Mouse (Mus musculus) liver, embryonic 15.5 days (tissue): ENCODE results near the gene Pcnx3. TPM values are rescaled to one million over a fixed set of nuclear protein-coding genes. Genes with fewer than 3 reads are reported as not detected.
"Not testable (repeated sequence)": the region's sequence is repeated elsewhere in the genome, so short reads cannot be mapped to it uniquely, and the experiment has no call there.

Source experiments
- ATAC-seq: fragments of 200-750 bp; cut with Nextera tagmentation; 2 replicates; pipeline ENCODE4 v1.8.0; 2017; ENCODE audit warnings: moderate number of reproducible peaks, mild to moderate bottlenecking, moderate library complexity; ENCODE audit not compliant: insufficient read depth
- H3K27ac ChIP-seq: fragments of 300-500 bp; sonication (generic); replicated peaks from 2 replicates; pipeline ENCODE4 v1.5.1; 2015; ENCODE audit warnings: mild to moderate bottlenecking, inconsistent platforms
- H3K27me3 ChIP-seq: fragments of 300-500 bp; sonication (generic); 2 replicates; pipeline ENCODE4 v1.6.1; 2015; ENCODE audit warnings: mild to moderate bottlenecking, inconsistent platforms
- H3K36me3 ChIP-seq: fragments of 300-500 bp; sonication (generic); replicated peaks from 2 replicates; pipeline ENCODE4 v1.6.1; 2015; ENCODE audit warnings: moderate library complexity, mild to moderate bottlenecking, inconsistent platforms
- H3K4me1 ChIP-seq: fragments of 300-500 bp; sonication (generic); replicated peaks from 2 replicates; pipeline ENCODE4 v1.6.1; 2015; ENCODE audit warnings: inconsistent platforms
- H3K4me2 ChIP-seq: fragments of 300-500 bp; sonication (generic); 2 replicates; pipeline ENCODE4 v1.6.1; 2015; ENCODE audit warnings: moderate library complexity, mild to moderate bottlenecking, inconsistent platforms
- H3K4me3 ChIP-seq: fragments of 300-500 bp; sonication (generic); replicated peaks from 2 replicates; pipeline ENCODE4 v1.5.1; 2015; ENCODE audit warnings: mild to moderate bottlenecking, inconsistent platforms
- H3K9ac ChIP-seq: fragments of 300-500 bp; sonication (generic); 2 replicates; pipeline ENCODE4 v1.6.1; 2015; ENCODE audit warnings: moderate library complexity, mild to moderate bottlenecking, inconsistent platforms
- H3K9me3 ChIP-seq: fragments of 300-500 bp; sonication (generic); replicated peaks from 2 replicates; pipeline ENCODE4 v1.6.1; 2016; ENCODE audit warnings: inconsistent platforms
- WGBS: fragments of 180-500 bp; shearing (Covaris S2); methylation state at CpG from one replicate; pipeline ENCODE4 v1.1.7; 2015; ENCODE audit warnings: mixed read lengths; ENCODE audit not compliant: insufficient replicate concordance; 5-methylcytosine and 5-hydroxymethylcytosine counted together
- polyA plus RNA-seq: library from polyadenylated mRNA; unstranded; fragments of >200 nt; fragmentation: Nextera tagmentation; extraction: Ambion mirVana; gene quantifications from 2 replicates; pipeline ENCODE4 v1.2.1, GENCODE M21; 2015

Pcnx3 gene
- polyA plus RNA-seq, 1 experiment from 2014 or later = 9.2 TPM

DNA sequence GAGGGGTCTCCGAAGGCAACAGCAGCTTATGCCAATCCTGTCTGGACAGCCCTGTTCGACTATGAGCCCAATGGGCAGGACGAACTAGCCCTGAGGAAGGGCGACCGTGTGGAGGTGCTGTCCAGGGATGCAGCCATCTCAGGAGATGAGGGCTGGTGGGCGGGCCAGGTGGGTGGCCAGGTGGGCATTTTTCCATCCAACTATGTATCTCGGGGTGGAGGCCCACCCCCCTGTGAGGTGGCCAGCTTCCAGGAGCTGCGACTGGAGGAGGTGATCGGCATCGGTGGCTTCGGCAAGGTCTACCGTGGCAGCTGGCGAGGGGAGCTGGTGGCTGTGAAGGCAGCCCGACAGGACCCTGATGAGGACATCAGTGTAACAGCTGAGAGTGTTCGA is 1.6 kb upstream of the Pcnx3 start:
- Histone ChIP-seq H3K4me2 (peak overlapping the region; percentile 99), H3K4me3 (peak overlapping the region; percentile 84), H3K9ac (peak overlapping the region; percentile 90), H3K4me1 (peaks cover 78% of the 10 kb centered on the region), H3K36me3 (peaks cover 61% of the 10 kb centered on the region), H3K27ac (peak overlapping the region; percentile 95), H3K27me3 (no peaks in the 10 kb centered on the region), H3K9me3 (no peaks in the 10 kb centered on the region)
- WGBS = 41% methylated on average over 15 of the region's 15 CpGs
- ATAC-seq = no peak

DNA sequence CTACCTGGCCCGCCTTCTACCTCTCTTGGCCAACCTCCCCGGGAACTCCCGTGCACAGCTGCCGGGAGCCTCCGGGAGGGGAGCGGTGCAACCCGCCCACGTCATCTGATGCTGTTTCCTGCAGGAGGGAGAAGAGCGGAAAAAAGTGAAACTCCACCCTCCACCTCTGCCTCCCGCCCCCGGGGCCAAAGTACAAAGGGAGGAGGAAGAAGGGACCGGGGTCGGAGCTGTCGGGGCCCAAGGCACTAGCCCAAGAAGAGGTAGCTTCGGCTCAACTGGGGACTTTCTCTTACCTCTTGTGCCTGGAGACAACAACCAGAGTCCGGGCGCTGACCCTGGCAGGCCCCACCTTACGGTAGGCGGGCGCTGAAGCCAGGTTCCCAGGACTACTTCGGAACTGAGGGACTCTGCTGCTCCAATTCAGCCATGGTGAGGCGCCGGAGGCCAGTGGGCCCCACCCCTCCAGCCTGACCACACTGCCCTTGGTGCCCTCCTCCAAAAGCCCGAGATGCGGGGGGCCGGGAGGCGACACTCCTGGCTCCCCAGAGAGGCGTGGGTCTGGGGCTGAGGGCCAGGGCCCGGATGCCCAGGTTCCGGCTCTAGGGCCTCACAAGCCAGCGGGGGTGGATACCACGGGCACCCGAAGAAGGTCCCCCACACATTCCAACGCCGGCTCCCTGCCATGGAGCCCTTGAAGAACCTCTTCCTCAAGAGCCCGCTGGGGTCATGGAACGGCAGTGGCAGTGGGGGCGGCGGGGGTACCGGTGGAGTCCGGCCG is 1.0 kb upstream of the Pcnx3 start:
- WGBS = 4% methylated on average over 42 of the region's 42 CpGs
- Histone ChIP-seq H3K36me3 (peaks cover 61% of the 10 kb centered on the region), H3K4me3 (peak overlapping the region; percentile 84), H3K9me3 (no peaks in the 10 kb centered on the region), H3K27ac (peak overlapping the region; percentile 95), H3K27me3 (no peaks in the 10 kb centered on the region), H3K4me2 (peak overlapping the region; percentile 99), H3K4me1 (peaks cover 84% of the 10 kb centered on the region), H3K9ac (peak overlapping the region; percentile 90)
- peak; percentile 69 for ATAC-seq

DNA sequence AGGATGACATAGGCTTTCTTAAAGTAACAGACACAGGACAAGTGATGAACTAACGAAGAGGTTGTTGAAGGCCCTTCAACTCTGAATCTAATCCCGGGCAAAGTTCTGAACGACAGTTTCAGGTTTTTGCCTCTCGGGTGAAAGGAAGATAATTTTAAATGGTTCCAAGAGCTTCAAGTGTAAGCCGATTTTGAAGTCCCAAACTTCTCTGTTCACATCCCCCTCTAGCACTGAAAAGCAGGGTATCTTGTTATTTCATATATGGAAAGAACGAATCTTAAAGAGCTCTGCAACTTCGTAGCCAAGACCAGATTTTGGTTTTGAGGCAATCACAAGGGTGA is 350 bp upstream of the Pcnx3 start:
- no peaks in the 10 kb centered on the region for H3K27me3 ChIP-seq
- peak overlapping the region; percentile 84 for H3K4me3 ChIP-seq
- no peaks in the 10 kb centered on the region for H3K9me3 ChIP-seq
- WGBS = under 1% methylated on average over 7 of the region's 7 CpGs
- H3K36me3 ChIP-seq = peaks cover 62% of the 10 kb centered on the region
- ATAC-seq = no peak
- H3K4me1 ChIP-seq = peaks cover 86% of the 10 kb centered on the region
- peak overlapping the region; percentile 99 for H3K4me2 ChIP-seq
- H3K27ac ChIP-seq = peak overlapping the region; percentile 95
- H3K9ac ChIP-seq = peak overlapping the region; percentile 90

DNA sequence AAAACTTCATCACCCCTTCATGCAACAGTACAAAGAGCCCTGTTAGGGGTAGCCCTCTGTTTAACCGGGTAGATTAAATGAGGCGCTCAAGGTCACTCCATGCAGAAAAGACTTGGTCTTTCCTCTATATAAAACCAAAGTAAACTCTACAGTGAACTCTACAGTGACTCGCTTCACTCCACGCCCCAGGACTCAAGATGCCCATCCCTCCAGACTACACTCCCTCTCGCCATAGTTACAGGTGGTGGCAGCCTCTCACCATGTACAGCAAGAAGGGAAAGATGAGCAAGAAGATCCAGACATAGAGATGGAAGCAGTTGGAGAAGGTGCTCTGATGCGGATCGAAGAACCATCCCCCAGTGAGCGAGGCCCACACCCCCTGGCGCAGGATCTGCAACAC is 970 bp downstream of the Pcnx3 start:
- Histone ChIP-seq H3K9me3 (no peaks in the 10 kb centered on the region), H3K4me2 (peak overlapping the region; percentile 99), H3K9ac (peak overlapping the region; percentile 90), H3K36me3 (peaks cover 62% of the 10 kb centered on the region), H3K4me3 (peak overlapping the region; percentile 84), H3K4me1 (peaks cover 75% of the 10 kb centered on the region), H3K27me3 (no peaks in the 10 kb centered on the region), H3K27ac (peak overlapping the region; percentile 95)
- 22% methylated on average over 9 of the region's 9 CpGs for WGBS
- ATAC-seq = no peak

DNA sequence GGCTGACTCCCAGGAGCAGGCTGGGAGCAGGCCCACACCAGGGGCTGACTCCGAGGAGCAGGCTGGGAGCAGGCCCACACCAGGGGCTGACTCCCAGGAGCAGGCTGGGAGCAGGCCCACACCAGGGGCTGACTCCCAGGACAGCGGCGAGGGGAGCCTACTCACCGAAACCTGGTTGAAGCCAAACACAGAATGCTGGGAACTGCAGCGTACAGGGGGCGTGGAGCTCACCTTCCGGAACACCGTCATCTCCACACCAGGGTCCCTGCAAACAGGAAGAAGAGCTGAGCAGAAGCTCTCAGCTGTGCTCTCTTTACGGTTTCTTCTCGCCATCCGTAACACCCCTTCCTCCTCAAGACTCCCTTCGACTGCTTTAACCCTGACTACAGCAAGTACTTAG is 1.8 kb downstream of the Pcnx3 start:
- Histone ChIP-seq H3K36me3 (peaks cover 63% of the 10 kb centered on the region), H3K4me1 (peaks cover 67% of the 10 kb centered on the region), H3K9ac (peak overlapping the region; percentile 90), H3K4me3 (peak overlapping the region; percentile 84), H3K4me2 (peak overlapping the region; percentile 99), H3K27ac (peak overlapping the region; percentile 95)
- not testable (repeated sequence) for ATAC-seq, H3K9me3 ChIP-seq, H3K27me3 ChIP-seq
- 83% methylated on average over 12 of the region's 12 CpGs for WGBS

DNA sequence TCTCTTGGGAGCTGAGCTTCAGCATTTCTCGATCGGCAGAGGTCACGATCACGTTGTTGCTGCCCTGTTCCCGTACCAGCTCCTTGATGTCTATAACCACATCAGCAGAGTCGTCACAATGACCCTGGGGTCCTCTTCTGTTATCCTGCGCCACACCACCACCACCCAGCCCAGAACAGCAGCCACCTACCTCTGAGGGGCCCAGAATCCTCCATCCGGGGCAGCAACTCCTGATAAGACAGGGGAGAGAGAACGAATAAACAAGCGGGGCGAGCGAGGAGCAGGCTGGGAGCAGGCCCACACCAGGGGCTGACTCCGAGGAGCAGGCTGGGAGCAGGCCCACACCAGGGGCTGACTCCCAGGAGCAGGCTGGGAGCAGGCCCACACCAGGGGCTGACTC is 2.3 kb downstream of the Pcnx3 start:
- Histone ChIP-seq H3K9me3 (no peaks in the 10 kb centered on the region), H3K36me3 (peaks cover 63% of the 10 kb centered on the region), H3K9ac (peak overlapping the region; percentile 42; the same call in 1 of the 2 replicates), H3K4me1 (peaks cover 62% of the 10 kb centered on the region), H3K4me3 (peak overlapping the region; percentile 27), H3K27ac (peak overlapping the region; percentile 95), H3K27me3 (no peaks in the 10 kb centered on the region), H3K4me2 (peak overlapping the region; percentile 99)
- no peak for ATAC-seq
- WGBS = 37% methylated on average over 13 of the region's 13 CpGs

DNA sequence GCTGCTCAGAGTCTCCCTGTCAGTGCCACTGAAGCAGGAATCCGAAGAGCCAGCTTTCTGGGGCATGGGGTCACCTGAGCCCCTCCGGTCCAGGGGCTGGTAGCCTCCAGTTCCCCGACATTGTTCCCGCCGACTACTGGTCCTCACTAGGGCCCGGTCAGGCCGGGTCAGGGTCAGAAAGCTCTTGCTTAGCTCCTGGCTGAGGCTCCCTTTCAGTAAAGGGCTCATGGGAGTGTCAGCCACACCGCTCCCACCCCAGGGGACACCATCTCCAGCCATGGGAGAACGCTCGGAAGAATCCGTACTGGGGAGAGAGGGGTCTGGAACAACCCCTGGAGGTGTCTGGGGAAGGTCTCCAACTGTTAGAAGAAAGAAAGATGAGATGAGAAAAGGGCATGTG is 2.8 kb downstream of the Pcnx3 start:
- no peaks in the 10 kb centered on the region for H3K27me3 ChIP-seq
- WGBS = 88% methylated on average over 11 of the region's 11 CpGs
- H3K4me1 ChIP-seq = peaks cover 57% of the 10 kb centered on the region
- H3K27ac ChIP-seq = peak overlapping the region; percentile 95; the same call in 1 of the 2 replicates
- H3K36me3 ChIP-seq = peaks cover 63% of the 10 kb centered on the region
- ATAC-seq = no peak
- peak overlapping the region; percentile 99 for H3K4me2 ChIP-seq
- H3K9me3 ChIP-seq = no peaks in the 10 kb centered on the region
- peak overlapping the region; percentile 27; the same call in 1 of the 2 replicates for H3K9ac ChIP-seq
- H3K4me3 ChIP-seq = peak overlapping the region; percentile 27; the same call in 1 of the 2 replicates

DNA sequence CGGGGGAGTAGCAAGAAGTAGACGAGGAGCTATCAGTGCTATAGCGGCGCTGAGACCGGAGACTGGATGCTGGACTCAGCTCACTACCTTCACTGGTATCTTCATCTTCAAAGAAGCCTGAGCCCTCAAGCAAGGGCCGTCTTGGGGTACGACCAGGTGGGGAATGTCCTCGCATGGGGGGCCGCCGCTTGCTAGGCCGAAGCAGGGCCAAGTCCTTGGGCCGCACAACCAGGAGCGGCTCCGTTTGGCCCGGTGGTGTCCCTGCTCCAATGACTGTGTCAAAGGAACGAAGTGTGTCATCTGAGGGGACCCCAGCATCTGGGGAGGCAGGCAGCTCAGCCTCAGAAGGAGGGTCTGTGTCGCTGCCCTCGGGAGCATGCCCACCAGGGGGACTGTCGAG is 3.3 kb downstream of the Pcnx3 start:
- WGBS = 89% methylated on average over 19 of the region's 19 CpGs
- Histone ChIP-seq H3K9ac (no peak overlapping the region), H3K4me1 (peaks cover 52% of the 10 kb centered on the region), H3K4me2 (0 out of 2 replicates have a peak overlapping the region, but pooled peaks have one; percentile 99), H3K36me3 (peaks cover 63% of the 10 kb centered on the region), H3K27me3 (no peaks in the 10 kb centered on the region), H3K9me3 (no peaks in the 10 kb centered on the region), H3K27ac (0 out of 2 replicates have a peak overlapping the region, but pooled peaks have one; percentile 95), H3K4me3 (no peak overlapping the region)
- no peak for ATAC-seq

DNA sequence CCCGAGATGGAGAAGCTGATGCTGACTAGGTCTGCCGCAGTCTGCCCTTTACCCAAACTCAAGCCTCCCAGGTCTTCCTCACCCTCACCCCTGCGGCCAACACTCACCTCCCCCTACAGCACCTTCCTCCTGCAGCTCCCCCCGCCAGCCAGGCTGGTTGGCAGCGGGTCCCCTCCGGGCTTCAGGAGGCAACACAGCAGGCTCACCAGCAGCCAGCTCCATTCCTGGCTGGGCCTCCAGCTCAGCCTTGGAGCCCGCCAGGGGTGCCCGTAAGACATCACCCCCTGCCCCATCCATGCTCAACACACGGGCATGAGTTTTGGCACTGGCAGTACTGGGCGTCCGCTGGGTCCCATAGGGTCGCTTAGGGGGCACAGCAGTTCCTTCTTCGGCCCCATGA is 3.7 kb downstream of the Pcnx3 start:
- Histone ChIP-seq H3K36me3 (peaks cover 68% of the 10 kb centered on the region), H3K4me1 (peaks cover 48% of the 10 kb centered on the region), H3K27ac (no peak overlapping the region), H3K27me3 (no peaks in the 10 kb centered on the region), H3K4me2 (no peak overlapping the region), H3K9me3 (no peaks in the 10 kb centered on the region), H3K4me3 (no peak overlapping the region), H3K9ac (no peak overlapping the region)
- ATAC-seq = no peak
- 86% methylated on average over 13 of the region's 13 CpGs for WGBS

DNA sequence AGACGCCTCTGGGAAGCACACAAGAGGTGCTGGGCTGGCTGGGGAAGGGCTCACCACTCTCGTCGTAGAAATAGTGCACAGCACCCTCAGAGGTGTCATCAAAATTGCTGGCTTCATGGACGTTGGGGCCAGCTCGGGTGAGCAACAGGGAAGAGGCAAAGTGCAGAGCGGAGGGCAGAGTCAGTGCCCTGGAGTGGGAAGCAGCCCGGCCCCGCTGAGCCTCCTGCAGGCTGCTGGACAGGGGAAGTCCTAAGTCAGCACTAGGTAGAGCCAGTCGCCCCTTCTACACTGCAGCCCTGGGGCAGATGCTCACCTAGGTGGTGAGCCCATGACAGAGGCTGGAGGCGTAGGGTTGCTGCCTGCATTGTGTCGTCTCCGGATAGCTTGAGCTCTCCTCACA is 4.5 kb downstream of the Pcnx3 start:
- H3K4me3 ChIP-seq = no peak overlapping the region
- peaks cover 75% of the 10 kb centered on the region for H3K36me3 ChIP-seq
- H3K4me1 ChIP-seq = peaks cover 41% of the 10 kb centered on the region
- no peak overlapping the region for H3K9ac ChIP-seq
- WGBS = 85% methylated on average over 12 of the region's 12 CpGs
- no peak overlapping the region for H3K4me2 ChIP-seq
- no peaks in the 10 kb centered on the region for H3K9me3 ChIP-seq
- H3K27ac ChIP-seq = no peak overlapping the region
- no peak for ATAC-seq
- no peaks in the 10 kb centered on the region for H3K27me3 ChIP-seq

DNA sequence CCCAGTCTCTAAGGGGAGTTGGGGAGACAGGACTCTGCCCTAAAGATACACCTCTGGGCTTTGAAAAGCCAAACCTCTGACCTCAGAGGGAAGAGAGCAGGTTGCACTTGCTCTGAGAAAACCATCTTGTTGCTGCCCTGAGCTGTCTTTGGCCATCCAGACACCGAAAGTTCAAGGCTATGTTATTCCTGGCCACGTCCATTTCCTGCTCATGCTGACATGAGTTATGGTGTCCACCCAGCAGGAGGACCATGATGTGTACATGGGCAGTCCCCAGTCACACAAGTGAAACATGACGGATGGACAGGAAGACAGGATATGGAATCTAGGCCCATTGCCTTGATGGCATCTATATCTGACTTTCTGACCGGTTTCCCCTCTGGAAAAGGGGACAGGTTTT is 8.3 kb downstream of the Pcnx3 start:
- Histone ChIP-seq H3K4me2 (no peak overlapping the region), H3K36me3 (peaks cover 95% of the 10 kb centered on the region)

More for the DNA sequence above, 8.3 kb downstream of the Pcnx3 start:
- H3K9ac ChIP-seq = no peak overlapping the region
- no peak overlapping the region for H3K27ac ChIP-seq
- H3K9me3 ChIP-seq = no peaks in the 10 kb centered on the region
- no peaks in the 10 kb centered on the region for H3K27me3 ChIP-seq
- H3K4me1 ChIP-seq = peaks cover 9% of the 10 kb centered on the region; the same call in 1 of the 2 replicates
- ATAC-seq = no peak
- H3K4me3 ChIP-seq = no peak overlapping the region
- WGBS = 78% methylated on average over 4 of the region's 4 CpGs
